Mouse (Mus musculus): ENCODE data around the gene Ptger4. TPM values are rescaled to one million over a fixed set of nuclear protein-coding genes. Genes with fewer than 3 reads are reported as not detected.

Gene Ptger4
- polyA plus RNA-seq, 1 experiment from 2014 or later, result 4.0 TPM

GRCm38 (mm10) chr15:5188029-5188428 is 56.0 kb downstream of the Ptger4 start:
- no peak overlapping the region for H3K4me2 ChIP-seq (replicated peaks)
- no peak overlapping the region for H3K9ac ChIP-seq
- no peak for ATAC-seq (ENCODE audit: insufficient number of reproducible peaks, insufficient read depth, low FRiP score, low TSS enrichment)
- H3K36me3 ChIP-seq, result peaks cover 10% of the 10 kb centered on the region; the same call in 1 of the 2 replicates
- H3K27ac ChIP-seq, result no peak overlapping the region
- H3K4me3 ChIP-seq, result no peak overlapping the region
- H3K9me3 ChIP-seq, result no peaks in the 10 kb centered on the region
- WGBS, result 96% methylated on average over 1 of the region's 1 CpGs
- peaks cover 13% of the 10 kb centered on the region for H3K4me1 ChIP-seq
- no peaks in the 10 kb centered on the region for H3K27me3 ChIP-seq

- Histone ChIP-seq H3K9ac (no peak overlapping the region), H3K4me1 (peaks cover 13% of the 10 kb centered on the region), H3K4me3 (no peak overlapping the region), H3K9me3 (no peaks in the 10 kb centered on the region), H3K27ac (no peak overlapping the region), H3K36me3 (peaks cover 10% of the 10 kb centered on the region; the same call in 1 of the 2 replicates), H3K4me2 (replicated peaks) (no peak overlapping the region), H3K27me3 (no peaks in the 10 kb centered on the region)
- ATAC-seq (ENCODE audit: insufficient number of reproducible peaks, insufficient read depth, low FRiP score, low TSS enrichment), result no peak
- 61% methylated on average over 4 of the region's 4 CpGs for WGBS
Observed at GRCm38 (mm10) chr15:5187116-5187515, 56.9 kb downstream of the Ptger4 start.

DNA sequence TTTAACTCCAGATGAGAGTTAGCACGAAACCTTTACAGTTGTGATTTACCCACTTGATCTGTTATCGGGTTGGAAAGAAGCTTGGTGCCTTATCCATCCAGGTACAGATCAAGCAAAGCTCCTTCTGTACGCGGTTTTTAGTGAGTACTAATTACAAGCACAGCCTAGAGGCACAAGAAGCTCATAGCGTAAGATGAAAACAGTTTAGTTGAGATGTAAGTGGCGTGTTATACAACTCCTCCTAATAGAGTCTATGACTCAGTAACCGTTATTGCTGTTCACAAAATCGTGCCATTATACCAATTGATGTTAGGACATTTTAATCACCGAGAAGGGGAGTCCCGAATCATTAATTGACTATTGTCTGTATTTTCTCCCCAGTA is 57.7 kb downstream of the Ptger4 start:
- peaks cover 13% of the 10 kb centered on the region for H3K4me1 ChIP-seq
- no peak for ATAC-seq (ENCODE audit: insufficient number of reproducible peaks, insufficient read depth, low FRiP score, low TSS enrichment)
- 34% methylated on average over 10 of the region's 10 CpGs for WGBS
- H3K27me3 ChIP-seq, result no peaks in the 10 kb centered on the region
- H3K4me3 ChIP-seq, result peak overlapping the region; percentile 96
- H3K9me3 ChIP-seq, result no peaks in the 10 kb centered on the region
- H3K9ac ChIP-seq, result peak overlapping the region; percentile 82
- H3K27ac ChIP-seq, result peak overlapping the region; percentile 80; the same call in 1 of the 2 replicates
- H3K4me2 ChIP-seq (replicated peaks), result peak overlapping the region; percentile 72
- peaks cover 10% of the 10 kb centered on the region; the same call in 1 of the 2 replicates for H3K36me3 ChIP-seq

GRCm38 (mm10) chr15:5185366-5186292 is 58.4 kb downstream of the Ptger4 start, which contains the start of gene Ttc33:
Gene Ttc33 (plus strand): TSS chr15:5185525.
- Histone ChIP-seq H3K9ac (peak within 1 kb of the TSS; percentile 82), H3K4me1 (peaks cover 13% of the 10 kb centered on the region), H3K27ac (peak within 1 kb of the TSS; percentile 80), H3K4me3 (peak within 1 kb of the TSS; percentile 96), H3K36me3 (peaks cover 8% of the 10 kb centered on the region; the same call in 1 of the 2 replicates), H3K9me3 (no peaks in the 10 kb centered on the region), H3K4me2 (replicated peaks) (peak within 1 kb of the TSS; percentile 72), H3K27me3 (no peaks in the 10 kb centered on the region)
- ATAC-seq (ENCODE audit: insufficient number of reproducible peaks, insufficient read depth, low FRiP score, low TSS enrichment), result peak; percentile 81
- WGBS, result under 1% methylated on average over 54 of the region's 55 CpGs

DNA sequence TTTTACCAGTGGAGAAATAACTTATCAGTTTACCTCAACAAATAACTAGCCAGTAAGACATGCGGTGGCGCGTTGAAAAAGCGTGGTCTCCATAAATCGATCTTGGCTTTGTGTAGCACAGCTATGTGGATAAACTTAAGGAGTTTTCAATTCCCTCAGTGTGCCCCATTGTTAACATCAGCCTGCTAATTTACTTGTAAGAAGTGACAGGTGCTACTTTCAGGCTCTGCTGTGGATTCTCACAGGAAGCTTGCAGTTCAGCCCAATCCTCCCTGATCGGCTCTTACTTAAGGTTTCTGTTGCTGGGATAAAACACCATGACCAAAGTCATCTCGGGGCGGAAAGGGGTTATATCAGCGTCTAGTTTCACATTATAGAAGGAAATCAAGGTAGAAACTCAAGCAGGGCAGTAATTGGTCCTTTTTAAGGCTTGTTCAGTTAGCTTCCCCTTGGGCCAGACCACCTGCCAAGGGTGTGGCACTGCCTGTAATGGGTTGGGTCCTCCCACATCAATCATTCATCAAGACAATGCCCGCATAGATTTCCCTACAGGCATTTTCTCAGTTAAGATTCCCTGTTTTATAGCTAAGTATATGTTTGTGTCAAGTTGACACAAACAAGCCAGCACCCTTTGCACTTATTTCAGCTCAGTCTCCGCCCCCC is 59.2 kb downstream of the Ptger4 start:
- 42% methylated on average over 11 of the region's 11 CpGs for WGBS
- H3K27ac ChIP-seq, result peak overlapping the region; percentile 80

GRCm38 (mm10) chr15:5173217-5173820 is 70.7 kb downstream of the Ptger4 start:
- Histone ChIP-seq H3K27me3 (no peaks in the 10 kb centered on the region), H3K36me3 (peaks cover 54% of the 10 kb centered on the region), H3K4me3 (no peak overlapping the region), H3K27ac (no peak overlapping the region), H3K4me1 (no peaks in the 10 kb centered on the region), H3K9ac (no peak overlapping the region), H3K9me3 (no peaks in the 10 kb centered on the region), H3K4me2 (replicated peaks) (no peak overlapping the region)
- no peak for ATAC-seq (ENCODE audit: insufficient number of reproducible peaks, insufficient read depth, low FRiP score, low TSS enrichment)
- 85% methylated on average over 12 of the region's 12 CpGs for WGBS

More for the DNA sequence above, 59.2 kb downstream of the Ptger4 start:
- peaks cover 13% of the 10 kb centered on the region for H3K4me1 ChIP-seq
- no peaks in the 10 kb centered on the region for H3K9me3 ChIP-seq
- H3K4me3 ChIP-seq, result peak overlapping the region; percentile 96
- peak overlapping the region; percentile 82 for H3K9ac ChIP-seq
- no peaks in the 10 kb centered on the region for H3K27me3 ChIP-seq
- peak overlapping the region; percentile 72 for H3K4me2 ChIP-seq (replicated peaks)
- ATAC-seq (ENCODE audit: insufficient number of reproducible peaks, insufficient read depth, low FRiP score, low TSS enrichment), result peak; percentile 52; the same call in 1 of the 2 replicates
- H3K36me3 ChIP-seq, result no peaks in the 10 kb centered on the region

DNA sequence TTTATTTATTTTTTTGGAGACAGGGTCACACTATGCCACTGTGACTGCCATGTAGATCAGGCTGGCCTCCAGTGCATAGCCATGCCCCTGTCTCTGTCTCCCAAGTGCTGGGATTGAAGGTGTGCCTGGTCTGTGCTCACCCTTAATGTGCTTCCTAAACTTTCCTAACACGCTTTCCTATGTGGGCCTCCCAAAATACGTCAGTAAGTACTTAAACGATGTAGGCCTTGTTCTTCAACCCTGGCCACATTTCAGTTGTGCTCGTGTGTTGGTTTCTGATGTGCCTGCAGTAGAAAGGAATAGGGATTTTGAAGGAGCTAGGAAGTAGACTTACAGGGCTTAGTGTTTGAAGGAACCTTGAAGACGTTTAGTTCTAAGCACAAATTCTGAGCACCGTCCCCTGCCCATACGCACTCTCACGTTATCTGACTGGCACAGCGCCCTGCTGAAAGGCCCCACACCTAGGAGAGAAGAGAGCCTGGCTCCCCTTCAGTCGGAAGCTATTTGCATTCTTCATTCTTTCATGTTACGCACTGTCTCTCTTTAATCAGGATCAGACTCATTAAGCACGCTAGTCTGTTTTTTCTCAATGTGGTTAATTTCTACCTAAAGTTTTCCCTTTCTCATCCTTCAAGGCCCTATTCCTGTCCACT is 78.7 kb downstream of the Ptger4 start:
- H3K36me3 ChIP-seq, result peaks cover 56% of the 10 kb centered on the region
- no peak overlapping the region for H3K27ac ChIP-seq
- no peak overlapping the region for H3K4me2 ChIP-seq (replicated peaks)
- H3K9me3 ChIP-seq, result no peaks in the 10 kb centered on the region
- no peaks in the 10 kb centered on the region for H3K27me3 ChIP-seq
- no peak overlapping the region for H3K4me3 ChIP-seq
- no peak for ATAC-seq (ENCODE audit: insufficient number of reproducible peaks, insufficient read depth, low FRiP score, low TSS enrichment)
- H3K9ac ChIP-seq, result no peak overlapping the region
- 91% methylated on average over 12 of the region's 12 CpGs for WGBS
- no peaks in the 10 kb centered on the region for H3K4me1 ChIP-seq

DNA sequence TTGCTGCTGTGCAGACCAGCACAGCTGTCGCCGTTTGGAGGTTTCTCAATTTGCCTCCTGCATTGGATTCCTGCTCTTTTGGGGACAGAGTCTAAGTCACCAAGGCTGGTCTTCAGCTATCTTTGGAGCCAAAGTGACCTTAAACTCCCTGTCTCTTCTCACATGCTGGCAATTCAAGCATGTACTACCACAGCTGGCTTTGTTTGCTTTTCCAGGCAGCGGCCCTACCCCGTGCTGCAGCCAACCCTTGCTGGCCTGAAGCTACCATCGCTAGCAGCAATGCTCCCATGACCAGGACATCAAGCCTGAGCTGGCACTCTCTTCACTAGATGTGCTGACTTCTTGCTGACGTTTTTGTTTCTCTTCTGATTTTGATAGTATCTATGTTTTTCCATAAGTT is 85.2 kb downstream of the Ptger4 start:
- Histone ChIP-seq H3K4me2 (replicated peaks) (no peak overlapping the region), H3K36me3 (peaks cover 11% of the 10 kb centered on the region), H3K27me3 (no peaks in the 10 kb centered on the region), H3K27ac (no peak overlapping the region), H3K4me1 (peaks cover 7% of the 10 kb centered on the region; the same call in 1 of the 2 replicates), H3K9ac (no peak overlapping the region), H3K4me3 (no peak overlapping the region), H3K9me3 (no peaks in the 10 kb centered on the region)
- 69% methylated on average over 6 of the region's 6 CpGs for WGBS
- ATAC-seq (ENCODE audit: insufficient number of reproducible peaks, insufficient read depth, low FRiP score, low TSS enrichment), result no peak

DNA sequence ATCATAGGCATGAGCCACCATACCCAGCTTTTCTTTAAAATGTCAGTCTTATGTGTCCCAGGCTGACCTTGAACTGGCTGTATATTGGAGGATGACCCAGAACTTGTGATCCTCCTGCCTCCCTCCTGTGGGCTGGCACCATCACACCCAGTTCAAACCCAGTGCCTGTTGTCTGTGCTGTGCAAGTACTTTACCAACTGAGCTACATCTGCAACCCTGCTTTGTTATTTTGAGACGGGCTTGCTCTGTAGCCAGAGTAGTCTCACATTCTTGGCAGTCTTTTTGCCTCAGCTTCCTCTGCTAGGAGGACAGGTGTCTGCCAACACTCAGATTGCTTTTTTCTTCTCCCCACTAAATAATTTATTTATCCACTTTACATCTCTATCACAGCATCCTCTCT is 86.6 kb downstream of the Ptger4 start:
- WGBS, result 91% methylated on average over 1 of the region's 1 CpGs
- no peak overlapping the region for H3K4me2 ChIP-seq (replicated peaks)
- ATAC-seq (ENCODE audit: insufficient number of reproducible peaks, insufficient read depth, low FRiP score, low TSS enrichment), result no peak

More for the DNA sequence above, 86.6 kb downstream of the Ptger4 start:
- Histone ChIP-seq H3K27ac (no peak overlapping the region), H3K27me3 (no peaks in the 10 kb centered on the region), H3K4me1 (peaks cover 7% of the 10 kb centered on the region; the same call in 1 of the 2 replicates), H3K9ac (no peak overlapping the region), H3K36me3 (no peaks in the 10 kb centered on the region), H3K4me3 (no peak overlapping the region), H3K9me3 (no peaks in the 10 kb centered on the region)
